Mouse (Mus musculus) frontal cortex, adult (tissue): ENCODE measurements around the gene Itprid2.

Source experiments
- ATAC-seq: cut with Nextera tagmentation; 2 replicates; pipeline ENCODE4 v1.9.2; 2017; ENCODE audit warnings: mild to moderate bottlenecking, moderate library complexity, mixed read lengths; ENCODE audit not compliant: low TSS enrichment

Itprid2 gene

DNA sequence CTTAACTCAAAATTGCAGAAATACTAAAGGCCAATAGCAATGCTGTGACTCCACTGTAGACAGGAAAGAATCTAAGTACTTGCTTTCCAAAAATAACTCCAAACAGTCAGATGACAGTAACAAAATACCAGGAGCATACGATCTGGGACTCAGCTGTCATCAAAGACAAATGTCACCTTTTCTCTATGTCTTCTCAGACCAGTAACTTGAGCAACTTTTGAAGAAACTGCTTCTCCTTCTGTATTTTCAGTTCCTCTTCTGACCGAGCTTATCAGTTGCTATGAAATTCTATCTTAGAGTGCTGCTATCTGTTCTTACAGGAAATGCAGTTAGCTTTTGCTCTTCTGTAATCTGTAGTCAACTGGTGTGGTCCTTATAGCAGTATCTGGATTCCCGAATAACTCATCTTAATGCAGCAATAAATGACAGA, 78.5 kb downstream of the Itprid2 start:
- ATAC-seq: no peak

DNA sequence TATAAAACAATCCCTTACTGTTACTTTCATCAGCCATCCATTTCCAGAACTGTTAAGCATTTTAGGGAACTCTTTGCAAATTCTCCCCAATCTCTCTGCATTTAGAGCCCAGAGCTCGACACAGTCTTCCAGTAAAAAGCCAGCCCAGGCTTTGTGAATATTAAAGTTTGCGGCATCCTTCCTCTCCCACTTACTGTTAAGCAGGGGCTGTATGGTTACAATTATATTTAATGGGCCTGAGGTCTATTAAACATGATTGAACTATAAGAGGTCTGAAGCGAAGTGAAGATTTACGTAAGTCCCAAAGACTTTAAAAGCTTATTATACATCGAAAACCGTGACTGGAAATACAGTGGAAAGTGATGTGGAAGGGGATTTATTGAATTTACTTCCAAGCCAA, 79.6 kb downstream of the Itprid2 start:
- no peak for ATAC-seq

- no peak for ATAC-seq
These were observed 80.8 kb downstream of the Itprid2 start for GRCm38 (mm10) chr2:79715925-79716324.

DNA sequence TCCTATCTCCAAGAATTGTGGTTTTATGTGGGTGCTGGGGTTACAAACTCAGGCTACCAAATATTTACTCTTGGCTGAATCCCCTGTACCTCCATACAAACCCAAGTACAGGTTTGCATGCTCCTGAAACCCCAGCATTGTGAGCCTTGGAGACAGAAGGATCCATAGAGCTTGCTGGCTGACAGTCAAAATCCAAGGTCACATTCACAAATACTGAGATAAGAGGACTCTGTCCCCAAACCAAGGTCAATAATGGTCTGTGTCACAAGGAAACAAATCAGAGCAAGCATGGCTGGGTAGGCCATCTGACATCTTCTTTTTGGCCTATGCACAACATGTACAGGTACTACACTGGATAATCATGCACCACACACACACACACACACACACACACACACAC, 82.7 kb downstream of the Itprid2 start:
- ATAC-seq: no peak

- no peak for ATAC-seq
These were observed 87.3 kb downstream of the Itprid2 start for GRCm38 (mm10) chr2:79722415-79722814.
